Mouse (Mus musculus): ENCODE measurements around the gene Hamp2. TPM values are rescaled to one million over a fixed set of nuclear protein-coding genes. Genes with fewer than 3 reads are reported as not detected.

Gene Hamp2
- polyA plus RNA-seq, 1 experiment from 2014 or later: not detected

GRCm38 (mm10) chr7:30964366-30964765, 39.9 kb upstream of the Hamp2 start:
- H3K4me1 ChIP-seq (ENCODE audit: control insufficient read depth, insufficient read depth, low read length): no peaks in the 10 kb centered on the region
- H3K4me3 ChIP-seq (ENCODE audit: low read length): no peak overlapping the region
- ATAC-seq: no peak
- no peak overlapping the region for H3K27ac ChIP-seq (ENCODE audit: low read length)
- H3K9ac ChIP-seq (ENCODE audit: low read depth, low read length): no peak overlapping the region
- H3K36me3 ChIP-seq (ENCODE audit: control insufficient read depth, insufficient read depth, low read length): 0 out of 2 replicates have a peak, but pooled peaks cover 6% of the 10 kb centered on the region
- H3K4me2 ChIP-seq (ENCODE audit: low read depth, low read length): no peak overlapping the region
- no peaks in the 10 kb centered on the region for H3K9me3 ChIP-seq (ENCODE audit: control insufficient read depth, low read length)
- no peaks in the 10 kb centered on the region for H3K27me3 ChIP-seq (replicated peaks; ENCODE audit: control insufficient read depth, insufficient read depth, low read length)
- WGBS: 81% methylated on average over 7 of the region's 7 CpGs

DNA sequence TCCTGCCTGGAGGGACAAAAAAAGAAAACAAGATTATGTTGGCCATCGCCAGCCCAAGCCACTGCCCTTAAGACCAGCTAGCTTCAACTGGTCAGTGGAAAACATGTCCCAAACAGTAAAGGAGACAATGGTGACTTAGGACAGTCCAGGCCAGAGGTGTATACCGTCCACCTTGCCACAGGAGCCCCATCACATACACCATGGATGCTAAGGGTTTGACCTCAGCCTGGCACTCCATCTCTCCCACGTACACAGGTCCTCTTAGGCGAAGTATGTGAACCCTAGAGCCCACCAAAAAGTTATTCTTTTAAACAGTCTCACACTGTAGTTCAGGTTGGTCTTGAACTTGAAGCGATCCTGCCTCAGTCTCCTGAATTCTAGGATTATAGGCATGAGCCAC, 38.4 kb upstream of the Hamp2 start:
- H3K4me1 ChIP-seq (ENCODE audit: control insufficient read depth, insufficient read depth, low read length): peaks cover 8% of the 10 kb centered on the region
- H3K4me2 ChIP-seq (ENCODE audit: low read depth, low read length): no peak overlapping the region
- H3K36me3 ChIP-seq (ENCODE audit: control insufficient read depth, insufficient read depth, low read length): peaks cover 12% of the 10 kb centered on the region; the same call in 1 of the 2 replicates
- H3K9me3 ChIP-seq (ENCODE audit: control insufficient read depth, low read length): no peaks in the 10 kb centered on the region
- ATAC-seq: no peak
- H3K27me3 ChIP-seq (replicated peaks; ENCODE audit: control insufficient read depth, insufficient read depth, low read length): no peaks in the 10 kb centered on the region
- 89% methylated on average over 5 of the region's 5 CpGs for WGBS
- H3K27ac ChIP-seq (ENCODE audit: low read length): no peak overlapping the region
- no peak overlapping the region for H3K4me3 ChIP-seq (ENCODE audit: low read length)
- H3K9ac ChIP-seq (ENCODE audit: low read depth, low read length): no peak overlapping the region

GRCm38 (mm10) chr7:30959786-30960349, 35.4 kb upstream of the Hamp2 start:
- no peaks in the 10 kb centered on the region for H3K9me3 ChIP-seq (ENCODE audit: control insufficient read depth, low read length)
- H3K4me3 ChIP-seq (ENCODE audit: low read length): no peak overlapping the region
- no peak overlapping the region for H3K27ac ChIP-seq (ENCODE audit: low read length)
- no peak for ATAC-seq
- WGBS: 86% methylated on average over 6 of the region's 6 CpGs
- peaks cover 12% of the 10 kb centered on the region; the same call in 1 of the 2 replicates for H3K36me3 ChIP-seq (ENCODE audit: control insufficient read depth, insufficient read depth, low read length)
- no peak overlapping the region for H3K4me2 ChIP-seq (ENCODE audit: low read depth, low read length)
- H3K4me1 ChIP-seq (ENCODE audit: control insufficient read depth, insufficient read depth, low read length): peaks cover 17% of the 10 kb centered on the region
- H3K27me3 ChIP-seq (replicated peaks; ENCODE audit: control insufficient read depth, insufficient read depth, low read length): no peaks in the 10 kb centered on the region
- H3K9ac ChIP-seq (ENCODE audit: low read depth, low read length): no peak overlapping the region

DNA sequence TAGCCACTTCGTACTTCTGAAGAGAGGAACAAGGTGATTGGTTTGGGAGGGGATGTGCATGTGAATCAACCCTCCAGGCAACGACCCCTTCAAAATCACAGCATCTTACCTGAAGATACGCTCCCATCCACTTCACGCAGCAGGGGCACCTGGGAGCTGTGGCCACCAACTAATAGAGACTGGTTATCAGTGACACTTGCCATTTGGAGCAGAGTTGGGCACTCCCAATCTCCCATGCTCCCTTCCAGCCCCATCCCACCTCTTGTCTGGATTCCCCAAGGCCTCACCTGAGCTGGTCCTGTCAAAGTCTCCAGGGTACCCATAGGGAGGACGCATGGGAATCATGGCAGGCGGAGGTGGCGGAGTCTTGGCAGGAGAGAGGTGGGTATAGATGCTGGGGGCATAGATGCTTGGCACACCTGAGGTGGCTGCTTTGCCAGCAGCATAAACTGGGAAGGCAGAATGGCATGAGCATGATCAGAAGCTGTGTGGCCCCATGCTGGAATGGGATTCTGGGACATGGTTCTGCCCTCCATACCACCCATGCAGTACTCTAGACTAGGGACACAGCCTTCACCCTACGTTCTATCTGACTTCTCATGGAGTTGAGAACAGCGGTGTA, 34.5 kb upstream of the Hamp2 start:
- no peak overlapping the region for H3K4me2 ChIP-seq (ENCODE audit: low read depth, low read length)
- peaks cover 17% of the 10 kb centered on the region for H3K4me1 ChIP-seq (ENCODE audit: control insufficient read depth, insufficient read depth, low read length)
- 0 out of 2 replicates have a peak overlapping the region, but pooled peaks have one; percentile 99 for H3K9ac ChIP-seq (ENCODE audit: low read depth, low read length)
- ATAC-seq: no peak
- no peaks in the 10 kb centered on the region for H3K9me3 ChIP-seq (ENCODE audit: control insufficient read depth, low read length)
- no peak overlapping the region for H3K27ac ChIP-seq (ENCODE audit: low read length)
- H3K36me3 ChIP-seq (ENCODE audit: control insufficient read depth, insufficient read depth, low read length): peaks cover 16% of the 10 kb centered on the region; the same call in 1 of the 2 replicates
- 96% methylated on average over 9 of the region's 9 CpGs for WGBS
- no peaks in the 10 kb centered on the region for H3K27me3 ChIP-seq (replicated peaks; ENCODE audit: control insufficient read depth, insufficient read depth, low read length)
- H3K4me3 ChIP-seq (ENCODE audit: low read length): no peak overlapping the region

- Histone ChIP-seq H3K9ac (ENCODE audit: low read depth, low read length) (peak overlapping the region; percentile 99), H3K9me3 (ENCODE audit: control insufficient read depth, low read length) (no peaks in the 10 kb centered on the region), H3K27ac (ENCODE audit: low read length) (peak overlapping the region; percentile 98), H3K27me3 (replicated peaks; ENCODE audit: control insufficient read depth, insufficient read depth, low read length) (no peaks in the 10 kb centered on the region), H3K36me3 (ENCODE audit: control insufficient read depth, insufficient read depth, low read length) (peaks cover 23% of the 10 kb centered on the region; the same call in 1 of the 2 replicates), H3K4me3 (ENCODE audit: low read length) (peak overlapping the region; percentile 93), H3K4me2 (ENCODE audit: low read depth, low read length) (peak overlapping the region; percentile 64), H3K4me1 (ENCODE audit: control insufficient read depth, insufficient read depth, low read length) (peaks cover 17% of the 10 kb centered on the region)
- WGBS: 68% methylated on average over 28 of the region's 28 CpGs
- ATAC-seq: no peak
Measured at GRCm38 (mm10) chr7:30958109-30958865, 33.8 kb upstream of the Hamp2 start.

DNA sequence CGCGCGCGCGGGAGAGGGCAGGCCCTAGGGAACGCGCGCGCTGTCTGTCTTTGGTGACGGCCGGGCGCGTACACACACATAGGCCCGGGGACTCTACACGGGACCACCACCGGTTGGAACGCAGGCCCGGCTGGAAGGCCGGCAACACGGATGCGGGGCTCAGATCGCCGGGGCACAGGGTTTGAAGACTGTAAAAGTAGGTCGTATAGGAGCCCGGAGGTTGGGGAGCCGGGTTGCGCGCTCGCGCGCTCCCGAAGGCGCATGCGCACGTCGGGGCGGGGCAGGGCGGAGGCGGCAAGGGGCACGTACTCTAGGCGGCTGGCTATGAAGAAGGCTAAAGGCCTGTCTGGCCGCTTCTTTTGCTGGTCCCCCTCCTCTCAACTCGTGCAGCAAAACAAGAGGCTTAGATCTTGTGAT, 32.9 kb upstream of the Hamp2 start:
- Histone ChIP-seq H3K36me3 (ENCODE audit: control insufficient read depth, insufficient read depth, low read length) (peaks cover 23% of the 10 kb centered on the region; the same call in 1 of the 2 replicates), H3K9me3 (ENCODE audit: control insufficient read depth, low read length) (no peaks in the 10 kb centered on the region), H3K9ac (ENCODE audit: low read depth, low read length) (peak overlapping the region; percentile 99), H3K4me1 (ENCODE audit: control insufficient read depth, insufficient read depth, low read length) (peaks cover 17% of the 10 kb centered on the region), H3K4me2 (ENCODE audit: low read depth, low read length) (peak overlapping the region; percentile 64), H3K4me3 (ENCODE audit: low read length) (peak overlapping the region; percentile 93), H3K27ac (ENCODE audit: low read length) (peak overlapping the region; percentile 98), H3K27me3 (replicated peaks; ENCODE audit: control insufficient read depth, insufficient read depth, low read length) (no peaks in the 10 kb centered on the region)
- peak; percentile 75 for ATAC-seq
- WGBS: 0% methylated on average over 43 of the region's 43 CpGs

DNA sequence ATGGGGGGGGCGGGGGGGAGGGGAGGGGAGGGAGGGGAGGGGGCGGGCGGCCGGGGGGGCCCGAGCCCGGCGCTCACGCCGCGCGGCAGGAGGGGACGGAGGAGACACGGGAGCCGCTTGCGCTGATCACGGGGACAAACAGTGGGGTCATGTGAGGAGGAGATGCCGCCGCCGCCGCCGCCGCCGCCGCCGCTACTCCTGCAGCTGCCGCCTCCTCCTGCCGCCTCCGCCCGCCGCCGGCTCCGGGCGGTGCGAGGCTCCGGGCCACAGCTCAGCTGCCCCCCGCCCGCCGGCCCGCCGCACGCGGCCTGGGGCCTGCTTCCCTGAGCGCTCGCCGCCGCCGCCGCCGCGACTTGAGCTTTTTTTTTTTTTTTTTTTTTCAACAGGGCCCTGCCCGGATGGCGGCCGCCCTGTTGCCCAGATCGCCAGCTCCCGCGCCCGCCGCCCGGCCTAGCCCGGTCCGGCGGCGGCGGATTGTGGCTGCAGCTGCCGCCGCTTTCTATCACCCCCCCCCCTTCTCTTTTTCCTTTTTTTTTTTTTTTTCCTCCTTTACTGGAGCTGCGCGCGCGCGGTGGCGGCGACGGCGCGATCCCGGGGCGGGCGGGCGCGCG, 32.4 kb upstream of the Hamp2 start, which contains the start of gene Usf2:
TSS of gene Usf2 (minus strand) at position 48 of the 611 bp plus-strand sequence.
- peaks cover 21% of the 10 kb centered on the region; the same call in 1 of the 2 replicates for H3K36me3 ChIP-seq (ENCODE audit: control insufficient read depth, insufficient read depth, low read length)
- H3K4me1 ChIP-seq (ENCODE audit: control insufficient read depth, insufficient read depth, low read length): peaks cover 17% of the 10 kb centered on the region
- no peaks in the 10 kb centered on the region for H3K27me3 ChIP-seq (replicated peaks; ENCODE audit: control insufficient read depth, insufficient read depth, low read length)
- WGBS: under 1% methylated on average over 59 of the region's 82 CpGs
- peak; percentile 47 for ATAC-seq
- H3K4me2 ChIP-seq (ENCODE audit: low read depth, low read length): peak within 1 kb of the TSS; percentile 88
- H3K27ac ChIP-seq (ENCODE audit: low read length): peak within 1 kb of the TSS; percentile 98
- H3K9ac ChIP-seq (ENCODE audit: low read depth, low read length): peak within 1 kb of the TSS; percentile 99
- no peaks in the 10 kb centered on the region for H3K9me3 ChIP-seq (ENCODE audit: control insufficient read depth, low read length)
- H3K4me3 ChIP-seq (ENCODE audit: low read length): peak within 1 kb of the TSS; percentile 93

DNA sequence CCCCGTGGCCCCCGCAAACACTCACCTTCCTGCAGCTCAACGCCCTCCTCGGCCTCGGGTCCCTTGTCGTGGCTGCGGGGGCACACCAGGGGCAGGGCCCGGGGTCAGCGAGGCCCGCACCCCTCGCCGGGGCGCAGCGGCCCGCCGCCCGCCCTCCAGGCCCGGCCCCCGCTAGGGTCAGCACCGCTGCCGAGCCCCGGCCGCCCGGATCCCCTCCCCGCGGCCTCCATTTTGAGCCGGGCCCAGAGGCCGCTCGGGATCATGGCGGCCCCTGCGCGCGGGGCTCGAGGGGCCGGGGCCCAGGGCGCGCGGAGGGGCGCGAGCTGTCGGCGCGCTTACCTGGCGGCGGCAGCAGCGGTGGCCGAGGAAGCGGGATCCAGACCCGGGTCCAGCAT, 31.9 kb upstream of the Hamp2 start:
- Histone ChIP-seq H3K9ac (ENCODE audit: low read depth, low read length) (peak overlapping the region; percentile 99), H3K36me3 (ENCODE audit: control insufficient read depth, insufficient read depth, low read length) (peaks cover 19% of the 10 kb centered on the region; the same call in 1 of the 2 replicates), H3K4me2 (ENCODE audit: low read depth, low read length) (peak overlapping the region; percentile 88), H3K27ac (ENCODE audit: low read length) (peak overlapping the region; percentile 98), H3K9me3 (ENCODE audit: control insufficient read depth, low read length) (no peaks in the 10 kb centered on the region), H3K4me3 (ENCODE audit: low read length) (peak overlapping the region; percentile 93), H3K4me1 (ENCODE audit: control insufficient read depth, insufficient read depth, low read length) (peaks cover 17% of the 10 kb centered on the region), H3K27me3 (replicated peaks; ENCODE audit: control insufficient read depth, insufficient read depth, low read length) (no peaks in the 10 kb centered on the region)
- 1% methylated on average over 20 of the region's 49 CpGs for WGBS
- ATAC-seq: peak; percentile 50

All from intestine, embryonic 16.5 days (tissue).